Mouse (Mus musculus): ENCODE measurements around the gene Gabpb2.

DNA sequence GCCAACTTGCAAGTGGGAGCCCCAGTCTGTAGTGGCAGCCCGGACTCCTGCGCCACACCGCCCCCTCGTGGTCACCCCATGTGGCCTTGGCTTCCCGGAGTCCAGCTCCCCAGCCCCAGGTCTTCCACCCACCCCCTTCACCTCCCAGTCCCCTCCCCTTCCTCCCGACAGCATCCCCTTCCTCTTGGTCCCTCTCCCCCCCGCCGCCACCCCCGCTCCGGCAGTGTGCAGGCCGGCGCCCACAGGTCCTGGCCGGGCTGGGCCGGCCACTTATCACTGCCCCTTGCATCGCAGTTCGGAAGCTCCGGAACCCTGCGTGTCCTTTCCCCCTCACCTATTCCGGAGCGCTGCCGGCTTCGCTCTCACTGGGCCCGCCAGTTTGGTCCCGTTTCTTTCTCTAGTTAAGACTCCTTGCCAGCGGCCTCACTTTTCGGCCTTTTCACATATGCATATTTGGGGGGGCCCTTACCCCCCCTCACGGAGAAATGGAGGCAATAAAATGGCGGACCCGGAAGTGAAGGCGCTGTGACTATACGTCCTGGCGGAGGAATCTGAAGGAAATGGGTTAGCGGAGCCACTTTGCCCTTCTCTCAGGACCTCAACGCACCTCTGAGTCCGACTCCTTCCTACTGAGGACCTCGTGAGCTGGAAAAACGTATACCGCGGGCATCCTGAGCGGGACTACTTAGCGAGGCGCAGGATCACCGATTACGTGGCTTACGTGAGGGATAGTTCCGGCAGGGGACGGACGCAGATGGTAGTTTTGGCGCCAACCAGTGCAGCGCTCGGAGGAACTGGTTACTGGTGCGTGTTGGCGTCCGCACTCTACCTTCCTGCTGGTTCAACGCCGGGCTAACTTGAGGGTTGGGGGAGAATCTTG is at the start of gene Gabpb2:
- TF ChIP-seq CTCF (IDR thresholded peaks at IDR 0.05; ENCODE audit: low read depth, low read length) (peak; percentile 82), POLR2A (IDR thresholded peaks at IDR 0.05; ENCODE audit: insufficient read depth, low read length) (peak; percentile 93)

Measured in ES-Bruce4 (cell line).